Mouse (Mus musculus) liver, embryonic 14.5 days (tissue): ENCODE measurements at regions not wholly inside any gene's neighbourhood (a gene's known extent, or its start where the extent isn't known, plus 50 kb on each side); places are given as distances from the start of the nearest gene placed in this dataset.

Experiments used
- ATAC-seq: fragments of 200-750 bp; cut with Nextera tagmentation; 2 replicates; pipeline ENCODE4 v1.8.0; 2017; ENCODE audit warnings: moderate number of reproducible peaks, mild to moderate bottlenecking, moderate library complexity; ENCODE audit not compliant: insufficient read depth
- DNase-seq, 3 experiments: peaks; one replicate each; pipeline ENCODE4 v3.0.0-alpha.2; 2012 to 2013; ENCODE audit warnings: low read depth in 3 of 3, low spot score in 3 of 3
- H3K27ac ChIP-seq: fragments of 300-500 bp; sonication (generic); 2 replicates; pipeline ENCODE4 v1.5.1; 2014; ENCODE audit warnings: moderate library complexity, mild to moderate bottlenecking, control low read depth, inconsistent platforms
- H3K27me3 ChIP-seq: fragments of 300-500 bp; sonication (generic); 2 replicates; pipeline ENCODE4 v1.6.1; 2014; ENCODE audit warnings: mild to moderate bottlenecking, low read length, moderate library complexity; ENCODE audit not compliant: control insufficient read depth, insufficient read depth
- H3K36me3 ChIP-seq: fragments of 300-500 bp; sonication (generic); replicated peaks from 2 replicates; pipeline ENCODE4 v1.6.1; 2014; ENCODE audit warnings: low read depth; ENCODE audit not compliant: control insufficient read depth, insufficient read depth
- H3K4me1 ChIP-seq, 2 experiments: fragments of 200-500 bp in 1 of 2; fragments of 300-500 bp in 1 of 2; sonication (generic) in 1 of 2; replicated peaks; 2 replicates each; pipeline ENCODE4 v1.6.1; 2012 to 2014; ENCODE audit warnings: antibody characterized with exemption in 1 of 2, inconsistent platforms in 1 of 2, low read length in 1 of 2; ENCODE audit not compliant: control insufficient read depth in 2 of 2, insufficient read depth in 2 of 2
- H3K4me2 ChIP-seq: fragments of 300-500 bp; sonication (generic); 2 replicates; pipeline ENCODE4 v1.6.1; 2014; ENCODE audit warnings: low read depth, mild to moderate bottlenecking, control low read depth, moderate library complexity
- H3K4me3 ChIP-seq, 2 experiments: fragments of 200-500 bp in 1 of 2; fragments of 300-500 bp in 1 of 2; sonication (generic) in 1 of 2; 2 replicates each; pipeline ENCODE4 v1.5.1; 2012 to 2014; ENCODE audit warnings: low read depth in 2 of 2, low read length in 2 of 2, mild to moderate bottlenecking in 2 of 2, control low read depth in 1 of 2, inconsistent platforms in 1 of 2, moderate library complexity in 1 of 2; ENCODE audit not compliant: insufficient read depth in 1 of 2
- H3K9ac ChIP-seq: fragments of 300-500 bp; sonication (generic); replicated peaks from 2 replicates; pipeline ENCODE4 v1.6.1; 2014; ENCODE audit warnings: mild to moderate bottlenecking, control low read depth, moderate library complexity
- H3K9me3 ChIP-seq: fragments of 300-500 bp; sonication (generic); 2 replicates; pipeline ENCODE4 v1.6.1; 2016; ENCODE audit warnings: low read length, mixed read lengths; ENCODE audit not compliant: control insufficient read depth
- CTCF ChIP-seq: IDR thresholded peaks from 2 replicates; pipeline ENCODE4 v1.5.1; 2016; ENCODE audit warnings: antibody characterized with exemption, low read depth, control low read depth
- EP300 ChIP-seq: IDR thresholded peaks from 2 replicates; pipeline ENCODE4 v1.6.1; 2016; ENCODE audit warnings: antibody characterized with exemption, low read depth
- WGBS: fragments of 180-500 bp; shearing (Covaris S2); extraction: QIAGEN DNeasy Blood & Tissue Kit; methylation state at CpG from one replicate; pipeline ENCODE4 v1.1.7; 2014; ENCODE audit not compliant: insufficient replicate concordance; 5-methylcytosine and 5-hydroxymethylcytosine counted together

DNA sequence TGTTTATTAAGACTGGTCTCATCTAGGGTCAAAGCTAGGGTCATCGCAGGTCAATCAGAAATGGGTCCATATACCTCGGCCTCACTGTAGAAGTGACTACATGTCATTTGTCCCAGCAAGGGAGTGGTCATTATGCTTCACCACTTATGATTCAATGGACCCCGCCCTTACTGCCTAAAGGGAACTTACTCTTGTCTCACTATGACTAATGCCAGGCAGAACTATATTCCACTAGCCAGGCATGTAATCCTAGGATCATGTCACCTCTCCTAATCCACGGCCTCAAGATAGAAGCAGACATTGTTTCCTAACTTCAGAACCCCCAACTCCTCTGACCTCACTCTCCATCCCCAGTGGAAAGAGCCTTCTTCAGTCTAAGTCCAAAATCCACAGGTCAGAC is 108.3 kb downstream of the Atp6ap1l start:
- Histone ChIP-seq H3K4me2 (no peak overlapping the region), H3K4me3 (no peak overlapping the region), H3K27me3 (no peaks in the 10 kb centered on the region), H3K9ac (no peak overlapping the region), H3K4me1 (0 out of 4 replicates have a peak, but pooled peaks cover 0 to 2% of the 10 kb centered on the region in 2 experiments), H3K27ac (no peak overlapping the region), H3K36me3 (no peaks in the 10 kb centered on the region), H3K9me3 (no peaks in the 10 kb centered on the region)
- DNase-seq (no peak), ATAC-seq (no peak)
- no peak for TF ChIP-seq EP300
- TF ChIP-seq CTCF: no peak
- 68% methylated on average over 4 of the region's 4 CpGs for WGBS

- no peaks in the 10 kb centered on the region for H3K9me3 ChIP-seq
- WGBS: 48% methylated on average over 1 of the region's 1 CpGs
- H3K27ac ChIP-seq: no peak overlapping the region
- no peaks in the 10 kb centered on the region for H3K4me1 ChIP-seq
- no peaks in the 10 kb centered on the region for H3K27me3 ChIP-seq
- DNase-seq: no peak
- H3K36me3 ChIP-seq: no peaks in the 10 kb centered on the region
- no peak for ATAC-seq
- no peak overlapping the region for H3K4me2 ChIP-seq
- TF ChIP-seq EP300 (no peak), CTCF (no peak)
- H3K9ac ChIP-seq: no peak overlapping the region
- no peak overlapping the region for H3K4me3 ChIP-seq
Measured at GRCm38 (mm10) chr13:90782435-90782834, 122.7 kb downstream of the Atp6ap1l start.

DNA sequence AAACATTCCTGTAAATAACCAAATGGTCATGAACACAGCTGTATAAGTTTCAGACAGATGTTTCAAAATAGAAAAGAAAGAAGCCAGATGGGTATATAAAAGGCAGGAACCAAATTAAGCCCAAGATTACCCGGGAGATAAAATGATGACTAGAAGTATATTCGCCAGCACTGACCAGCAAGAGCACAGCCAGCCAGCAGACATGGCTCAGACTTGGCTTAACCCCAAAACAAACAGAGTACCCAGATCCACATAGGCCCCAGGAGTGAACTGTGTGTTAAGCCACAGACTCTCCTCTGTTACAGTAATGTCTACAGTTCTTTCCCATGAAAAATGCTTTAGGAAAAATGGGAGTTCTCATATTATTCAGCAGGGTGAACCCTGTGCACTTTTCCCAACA is 123.2 kb downstream of the Atp6ap1l start:
- Histone ChIP-seq H3K36me3 (no peaks in the 10 kb centered on the region), H3K4me3 (no peak overlapping the region), H3K27me3 (no peaks in the 10 kb centered on the region), H3K4me1 (no peaks in the 10 kb centered on the region), H3K27ac (no peak overlapping the region), H3K4me2 (no peak overlapping the region), H3K9me3 (no peaks in the 10 kb centered on the region), H3K9ac (no peak overlapping the region)
- DNase-seq (no peak), ATAC-seq (no peak)
- 66% methylated on average over 2 of the region's 2 CpGs for WGBS
- TF ChIP-seq CTCF: no peak
- no peak for TF ChIP-seq EP300

GRCm38 (mm10) chr13:90777952-90778298 is 127.2 kb downstream of the Atp6ap1l start:
- Histone ChIP-seq H3K9ac (no peak overlapping the region), H3K4me1 (no peaks in the 10 kb centered on the region), H3K27me3 (no peaks in the 10 kb centered on the region), H3K9me3 (no peaks in the 10 kb centered on the region), H3K36me3 (no peaks in the 10 kb centered on the region), H3K27ac (no peak overlapping the region), H3K4me3 (no peak overlapping the region), H3K4me2 (no peak overlapping the region)
- no peak for ATAC-seq
- 54% methylated on average over 4 of the region's 4 CpGs for WGBS
- DNase-seq: no peak
- TF ChIP-seq CTCF: no peak

DNA sequence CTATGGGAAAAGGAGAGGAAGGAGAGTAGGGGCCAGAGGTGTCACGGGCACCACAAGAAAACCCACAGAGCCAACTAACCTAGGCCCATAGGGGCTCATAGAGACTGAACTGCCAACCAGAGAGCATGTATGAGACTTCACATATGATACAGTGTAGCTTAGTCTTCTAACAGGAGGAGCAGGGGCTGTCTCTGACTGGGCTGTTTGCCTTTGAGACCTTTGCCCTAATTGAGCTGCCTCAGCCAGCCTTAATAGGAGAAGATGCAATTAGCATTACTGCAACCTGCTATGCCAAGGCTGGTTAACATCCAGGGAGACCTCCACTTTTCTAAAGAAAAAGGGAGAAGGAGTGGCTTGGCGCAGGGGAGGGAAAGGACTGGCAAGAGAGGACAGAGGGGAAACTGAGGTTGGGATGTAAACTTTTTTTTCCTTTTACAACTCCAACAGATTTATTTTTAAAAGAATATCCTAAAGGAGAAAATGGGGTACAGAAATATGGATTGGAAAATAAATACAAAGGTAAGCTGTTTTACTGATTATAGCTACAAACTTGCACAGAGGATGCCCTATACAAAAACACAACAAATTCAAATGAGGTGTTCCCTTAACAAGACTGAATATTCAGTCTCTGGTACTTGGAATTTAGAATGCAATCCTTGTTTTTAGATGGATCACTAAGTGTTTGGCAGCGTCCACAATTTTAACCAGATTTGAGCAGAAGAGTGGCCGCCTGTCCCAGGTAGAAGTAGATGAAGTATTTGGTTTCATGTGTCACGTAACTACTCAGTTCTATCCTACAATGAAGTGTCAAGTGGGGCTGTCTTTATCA is 127.8 kb downstream of the Atp6ap1l start:
- Histone ChIP-seq H3K4me1 (no peaks in the 10 kb centered on the region), H3K9me3 (no peaks in the 10 kb centered on the region), H3K27ac (no peak overlapping the region), H3K4me2 (no peak overlapping the region), H3K27me3 (no peaks in the 10 kb centered on the region), H3K4me3 (no peak overlapping the region), H3K9ac (no peak overlapping the region), H3K36me3 (no peaks in the 10 kb centered on the region)
- ATAC-seq (no peak), DNase-seq (no peak)
- 60% methylated on average over 5 of the region's 5 CpGs for WGBS
- TF ChIP-seq CTCF: no peak
- TF ChIP-seq EP300: no peak
